Mouse (Mus musculus) layer of hippocampus, adult 9-10 months (tissue): ENCODE results near the gene Ablim1.

Experiments
- DNase-seq: peaks from one replicate; pipeline ENCODE4 v3.0.0; 2022; ENCODE audit warnings: low spot score

The Ablim1 gene

GRCm38 (mm10) chr19:57221684-57222235 lies 93.0 kb downstream of the Ablim1 start:
- no peak for DNase-seq

GRCm38 (mm10) chr19:57219758-57220157 lies 95.0 kb downstream of the Ablim1 start:
- no peak for DNase-seq

- no peak for DNase-seq
Measured at GRCm38 (mm10) chr19:57217161-57217560, 97.6 kb downstream of the Ablim1 start.

GRCm38 (mm10) chr19:57215527-57215926 lies 99.2 kb downstream of the Ablim1 start:
- no peak for DNase-seq

GRCm38 (mm10) chr19:57212406-57212805 lies 102.3 kb downstream of the Ablim1 start:
- DNase-seq: no peak

- peak; percentile 61 for DNase-seq
Measured at GRCm38 (mm10) chr19:57211444-57212111, 103.1 kb downstream of the Ablim1 start.

GRCm38 (mm10) chr19:57210924-57211323 lies 103.8 kb downstream of the Ablim1 start:
- DNase-seq: no peak

- DNase-seq: no peak
Measured at GRCm38 (mm10) chr19:57204101-57204500, 110.6 kb downstream of the Ablim1 start.

- no peak for DNase-seq
Measured at GRCm38 (mm10) chr19:57202554-57202953, 112.2 kb downstream of the Ablim1 start.

GRCm38 (mm10) chr19:57201090-57201483 lies 113.6 kb downstream of the Ablim1 start:
- no peak for DNase-seq

- DNase-seq: no peak
Measured at GRCm38 (mm10) chr19:57200477-57201089, 114.1 kb downstream of the Ablim1 start.

- DNase-seq: peak; percentile 30
Measured at GRCm38 (mm10) chr19:57199361-57199760, 115.4 kb downstream of the Ablim1 start.

- DNase-seq: no peak
Measured at GRCm38 (mm10) chr19:57198531-57198930, 116.2 kb downstream of the Ablim1 start.

GRCm38 (mm10) chr19:57198029-57198428 lies 116.7 kb downstream of the Ablim1 start:
- no peak for DNase-seq

- DNase-seq: no peak
Measured at GRCm38 (mm10) chr19:57197043-57197817, 117.5 kb downstream of the Ablim1 start.

GRCm38 (mm10) chr19:57196616-57197015 lies 118.1 kb downstream of the Ablim1 start:
- DNase-seq: no peak

- no peak for DNase-seq
Measured at GRCm38 (mm10) chr19:57195169-57195930, 119.4 kb downstream of the Ablim1 start.

- no peak for DNase-seq
Measured at GRCm38 (mm10) chr19:57193958-57194357, 120.8 kb downstream of the Ablim1 start.

GRCm38 (mm10) chr19:57193382-57193781 lies 121.3 kb downstream of the Ablim1 start:
- no peak for DNase-seq

GRCm38 (mm10) chr19:57191109-57191508 lies 123.6 kb downstream of the Ablim1 start:
- no peak for DNase-seq

GRCm38 (mm10) chr19:57189427-57189826 lies 125.3 kb downstream of the Ablim1 start:
- DNase-seq: no peak

GRCm38 (mm10) chr19:57188553-57188952 lies 126.2 kb downstream of the Ablim1 start:
- no peak for DNase-seq
